Mouse (Mus musculus): ENCODE data around the gene Tanc1.

- no peak for TF ChIP-seq CTCF (conservative IDR thresholded peaks at IDR 0.05; ENCODE audit: low read length)
- no peak for TF ChIP-seq POU5F1 (IDR thresholded peaks at IDR 0.05; ENCODE audit: borderline replicate concordance, low read length)
- no peak for TF ChIP-seq NANOG (IDR thresholded peaks at IDR 0.05; ENCODE audit: borderline replicate concordance, low read length)
Measured at GRCm38 (mm10) chr2:59841189-59841939, 229.5 kb downstream of the Tanc1 start.

Measured in E14TG2a.4 (cell line).